Mouse (Mus musculus) right cerebral cortex, postnatal 14 days (tissue): ENCODE measurements around the gene Bcl6b.

Experiments
- DNase-seq: peaks from one replicate; pipeline ENCODE4 v3.0.0; 2022

Bcl6b gene

GRCm38 (mm10) chr11:70229260-70230010 lies at the start of gene Bcl6b:
Bcl6b (minus strand) TSS chr11:70229798.
- DNase-seq: no peak

- DNase-seq: no peak
Measured at GRCm38 (mm10) chr11:70278961-70279360, 49.4 kb upstream of the Bcl6b start.

GRCm38 (mm10) chr11:70271641-70272040 lies 42.0 kb upstream of the Bcl6b start:
- no peak for DNase-seq

- no peak for DNase-seq
Measured at GRCm38 (mm10) chr11:70266405-70266804, 36.8 kb upstream of the Bcl6b start.

- DNase-seq: no peak
Measured at GRCm38 (mm10) chr11:70265819-70266218, 36.2 kb upstream of the Bcl6b start.

GRCm38 (mm10) chr11:70265252-70265651 lies 35.7 kb upstream of the Bcl6b start:
- no peak for DNase-seq

- no peak for DNase-seq
Measured at GRCm38 (mm10) chr11:70259035-70259434, 29.4 kb upstream of the Bcl6b start.

- DNase-seq: no peak
Measured at GRCm38 (mm10) chr11:70254931-70255531, 25.4 kb upstream of the Bcl6b start, which contains the start of gene Alox12. Alox12 (minus strand) TSS chr11:70255353.

GRCm38 (mm10) chr11:70254337-70254736 lies 24.7 kb upstream of the Bcl6b start:
- DNase-seq: no peak

- no peak for DNase-seq
Measured at GRCm38 (mm10) chr11:70251853-70252252, 22.3 kb upstream of the Bcl6b start.

GRCm38 (mm10) chr11:70250150-70250549 lies 20.6 kb upstream of the Bcl6b start:
- no peak for DNase-seq

- no peak for DNase-seq
Measured at GRCm38 (mm10) chr11:70247136-70247845, 17.7 kb upstream of the Bcl6b start.

- DNase-seq: no peak
Measured at GRCm38 (mm10) chr11:70242591-70242990, 13.0 kb upstream of the Bcl6b start.

- DNase-seq: peak; percentile 64
Measured at GRCm38 (mm10) chr11:70239541-70240279, 10.1 kb upstream of the Bcl6b start, which contains the start of the genes Gm21988 and Rnasek. Gm21988 (minus strand) TSS chr11:70239830. Rnasek (minus strand) TSS chr11:70239842.

GRCm38 (mm10) chr11:70238591-70239440 lies 9.2 kb upstream of the Bcl6b start:
- no peak for DNase-seq

GRCm38 (mm10) chr11:70237457-70238167 lies 8.0 kb upstream of the Bcl6b start, which contains the start of gene 0610010K14Rik:
0610010K14Rik (minus strand) TSS chr11:70237914.
- DNase-seq: peak; percentile 99

GRCm38 (mm10) chr11:70236717-70237116 lies 7.1 kb upstream of the Bcl6b start:
- no peak for DNase-seq

GRCm38 (mm10) chr11:70235254-70235900 lies 5.8 kb upstream of the Bcl6b start:
- no peak for DNase-seq

GRCm38 (mm10) chr11:70234497-70234896 lies 4.9 kb upstream of the Bcl6b start:
- no peak for DNase-seq

GRCm38 (mm10) chr11:70234037-70234436 lies 4.4 kb upstream of the Bcl6b start:
- no peak for DNase-seq

GRCm38 (mm10) chr11:70233016-70233415 lies 3.4 kb upstream of the Bcl6b start:
- no peak for DNase-seq
